Mouse (Mus musculus): ENCODE measurements around the gene Miga2. TPM values are rescaled to one million over a fixed set of nuclear protein-coding genes. Genes with fewer than 3 reads are reported as not detected.

Miga2 gene
- polyA plus RNA-seq (2012), result 16.3 and 17.9 TPM in 2 replicates

DNA sequence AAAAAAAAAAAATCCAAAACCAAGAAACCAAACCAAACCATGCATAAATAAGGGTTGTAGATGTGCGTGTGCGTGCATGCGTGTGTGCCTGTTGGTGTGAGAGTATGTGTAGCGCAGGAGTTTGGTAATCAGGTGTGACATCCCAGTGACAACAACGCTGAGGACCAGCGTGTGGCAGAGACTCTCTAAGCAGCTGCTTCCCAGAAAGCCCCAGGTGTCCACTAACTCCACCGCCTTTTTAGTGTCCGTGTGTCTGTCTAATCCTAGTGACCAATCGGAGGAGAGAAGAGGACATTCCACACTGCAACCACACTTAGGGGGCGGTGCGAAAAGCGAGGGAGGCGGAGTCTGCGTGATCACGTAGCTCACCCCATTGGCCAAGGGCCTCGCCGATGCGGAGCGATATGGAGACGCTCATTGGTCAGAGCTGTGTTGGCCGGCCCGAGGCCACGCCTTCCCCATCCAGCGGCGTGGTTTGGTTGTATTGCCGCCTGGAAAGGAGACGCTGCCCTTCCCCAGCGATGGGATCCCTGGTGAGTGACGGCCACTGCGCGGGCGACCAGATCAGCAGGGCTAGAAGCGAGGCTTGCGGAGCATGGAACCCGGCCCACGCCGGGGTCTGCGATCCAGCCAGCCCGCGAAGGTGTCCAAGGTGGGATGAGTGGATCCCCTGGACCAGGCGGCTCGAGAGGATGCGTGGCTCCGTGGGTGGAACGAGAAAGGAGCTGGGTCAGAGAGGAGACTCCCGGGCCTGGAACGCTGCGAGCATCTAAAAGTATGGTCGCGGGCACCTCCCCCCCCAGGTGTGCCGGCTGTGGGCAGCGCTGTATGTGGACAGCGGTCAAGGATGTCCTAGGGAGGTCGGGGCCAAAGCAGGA, at the start of gene Miga2:
Miga2 (plus strand) TSS at position 461 of the 878 bp plus-strand sequence.
- TF ChIP-seq GATA1 (IDR thresholded peaks at IDR 0.05; ENCODE audit: low read length), result no peak

DNA sequence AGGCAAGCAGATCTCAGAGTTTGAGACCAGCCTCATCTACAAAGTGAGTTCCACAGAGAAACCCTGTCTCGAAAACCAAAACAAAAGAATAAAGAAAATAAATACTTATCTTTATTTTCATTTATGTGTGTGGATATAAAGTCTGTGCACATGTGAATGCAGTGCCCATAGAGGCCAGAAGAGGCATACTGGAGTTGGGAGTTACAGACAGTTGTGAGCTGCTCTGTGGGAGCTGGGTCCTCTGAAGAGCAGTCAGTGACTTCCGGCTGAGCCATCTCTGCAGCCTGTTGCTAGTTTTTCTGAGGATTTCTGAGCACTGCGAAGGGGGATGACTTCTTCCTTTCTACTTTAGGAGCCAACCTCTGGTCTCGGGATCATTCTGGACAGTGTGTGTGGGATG, 47.9 kb upstream of the Miga2 start:
- TF ChIP-seq GATA1 (IDR thresholded peaks at IDR 0.05; ENCODE audit: low read length), result no peak

DNA sequence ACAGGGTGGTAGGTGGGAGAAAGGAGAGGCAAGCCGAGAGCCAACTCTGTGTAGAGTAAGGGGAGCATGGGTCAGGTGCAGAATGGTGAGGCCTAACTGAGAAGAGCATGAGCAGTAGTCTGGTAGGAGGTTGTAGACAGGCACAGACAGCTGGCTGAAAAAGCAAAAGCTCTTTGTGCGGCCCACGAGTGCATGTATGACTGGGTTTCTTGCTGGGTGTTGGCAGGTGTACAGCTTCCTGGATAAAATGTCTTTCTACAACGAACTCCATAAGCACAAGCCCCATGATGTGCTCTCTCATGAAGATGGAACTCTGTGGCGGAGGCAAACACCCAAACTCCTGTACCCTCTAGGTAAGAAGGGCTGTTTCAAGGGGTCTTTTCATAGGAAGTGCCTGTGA, 47.1 kb upstream of the Miga2 start:
- no peak for TF ChIP-seq GATA1 (IDR thresholded peaks at IDR 0.05; ENCODE audit: low read length)

DNA sequence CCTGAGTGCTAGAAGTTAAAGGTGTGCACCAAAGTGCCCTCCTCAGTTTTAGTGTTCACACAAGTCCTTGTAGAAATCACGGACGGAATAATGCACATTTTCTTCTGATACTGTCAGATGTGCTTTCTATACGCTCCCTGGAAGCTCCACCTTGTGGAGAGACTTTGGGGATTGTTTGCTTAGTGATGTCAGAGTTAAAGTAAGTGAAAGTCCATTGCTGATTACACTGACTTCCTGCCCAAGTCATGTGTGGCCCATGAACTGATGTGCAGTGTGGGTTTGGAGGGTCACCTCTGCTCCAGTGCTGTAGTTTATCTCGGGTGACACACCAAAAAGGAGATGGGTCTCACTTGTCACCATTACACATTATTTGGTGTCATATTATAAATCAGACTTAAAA, 44.8 kb upstream of the Miga2 start:
- no peak for TF ChIP-seq GATA1 (IDR thresholded peaks at IDR 0.05; ENCODE audit: low read length)

DNA sequence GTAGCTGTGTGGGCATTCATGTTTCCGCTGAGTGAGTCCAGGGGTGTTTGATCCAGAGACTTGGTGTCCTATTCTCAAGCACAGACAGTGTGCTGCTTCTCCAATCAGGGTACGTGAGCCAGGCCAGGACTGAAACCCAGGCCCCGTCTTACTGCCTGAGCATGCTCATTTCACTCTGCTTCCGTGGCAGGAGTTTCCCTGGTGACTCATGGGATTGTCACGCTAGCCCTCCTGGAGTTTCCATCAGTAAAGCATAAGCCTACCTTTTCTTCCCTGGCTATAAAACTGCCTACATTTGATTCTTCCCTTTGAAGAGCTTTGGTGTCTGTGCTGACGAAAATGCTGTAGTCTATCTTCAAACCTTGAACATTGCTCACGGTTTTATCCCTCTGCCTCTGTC, 40.9 kb upstream of the Miga2 start:
- TF ChIP-seq GATA1 (IDR thresholded peaks at IDR 0.05; ENCODE audit: low read length), result no peak

DNA sequence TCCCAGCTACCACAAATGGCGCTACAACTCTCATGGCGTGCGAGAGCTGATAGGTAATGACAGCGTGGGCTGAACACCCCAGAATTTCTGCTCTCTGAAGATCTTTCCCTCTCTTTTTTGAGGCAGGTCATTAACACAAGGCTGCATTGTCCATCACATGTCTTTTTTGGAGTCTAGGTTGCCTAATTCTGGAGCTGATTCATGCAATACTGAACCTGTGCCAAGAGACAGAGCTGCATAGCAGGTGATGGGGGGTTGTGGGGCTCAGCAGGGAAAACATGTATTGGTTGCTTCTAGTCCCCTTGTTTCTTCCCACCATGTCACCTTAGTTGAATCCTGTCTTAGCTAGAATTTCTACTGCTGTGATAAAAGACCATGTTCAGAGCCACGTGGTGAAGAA, 38.7 kb upstream of the Miga2 start:
- TF ChIP-seq GATA1 (IDR thresholded peaks at IDR 0.05; ENCODE audit: low read length), result no peak

DNA sequence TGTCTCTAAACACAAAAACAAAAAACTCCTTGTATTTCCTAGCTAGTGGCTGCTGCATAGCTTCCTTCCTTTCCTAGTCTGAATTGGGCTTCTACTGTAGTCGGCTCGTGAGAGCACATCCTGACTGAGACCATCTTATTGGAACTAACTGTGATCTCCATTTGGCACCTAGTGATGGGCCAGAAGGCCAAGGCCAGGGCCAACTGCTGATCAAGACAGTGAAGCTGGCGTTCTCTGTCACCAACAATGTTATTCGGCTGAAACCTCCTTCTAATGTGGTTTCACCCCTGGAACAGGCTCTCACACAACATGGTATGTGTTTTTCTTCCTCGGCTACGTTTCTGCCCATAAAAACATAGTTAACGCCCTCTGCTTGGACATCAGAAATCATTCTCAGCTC, 36.8 kb upstream of the Miga2 start:
- TF ChIP-seq GATA1 (IDR thresholded peaks at IDR 0.05; ENCODE audit: low read length), result no peak

DNA sequence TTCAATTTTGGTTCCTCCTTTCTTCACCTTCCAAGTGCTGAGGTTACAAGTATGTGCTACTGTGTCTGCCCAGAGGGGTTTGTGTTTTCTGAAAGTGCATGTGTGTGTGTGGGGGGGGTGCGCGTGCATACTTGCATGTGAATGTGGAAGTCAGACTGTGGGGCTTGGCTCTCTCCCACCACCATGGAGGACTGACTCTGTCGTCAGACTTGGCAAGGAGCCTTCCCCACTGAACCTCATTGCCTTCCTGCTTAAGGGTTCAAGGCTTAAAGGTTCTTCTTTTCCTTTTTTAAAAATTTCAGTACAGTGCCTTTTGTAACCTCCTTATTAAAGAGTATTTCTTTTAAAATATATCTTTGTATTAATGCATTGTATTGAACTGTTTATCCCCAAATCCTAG, 35.2 kb upstream of the Miga2 start:
- TF ChIP-seq GATA1 (IDR thresholded peaks at IDR 0.05; ENCODE audit: low read length), result no peak

DNA sequence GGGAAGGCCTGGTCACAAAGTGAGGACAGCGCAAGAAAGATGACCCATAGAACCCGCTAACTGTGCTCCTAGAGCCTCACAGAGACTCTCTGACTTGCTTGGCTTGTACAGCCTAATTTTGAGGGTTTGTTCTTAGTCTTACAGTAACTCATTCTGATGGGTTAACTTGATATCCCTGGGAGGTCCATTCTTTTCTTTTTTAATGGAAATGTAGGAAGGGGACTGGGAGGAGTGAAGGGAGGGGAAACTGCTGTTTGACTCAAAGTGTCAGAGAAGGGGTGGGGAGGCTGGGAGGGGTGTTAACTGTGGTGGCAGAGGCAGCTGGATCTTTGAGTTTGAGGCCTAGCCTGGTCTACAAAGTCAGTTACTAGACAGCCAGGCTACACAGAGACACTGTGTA, 28.7 kb upstream of the Miga2 start:
- TF ChIP-seq GATA1 (IDR thresholded peaks at IDR 0.05; ENCODE audit: low read length), result no peak

DNA sequence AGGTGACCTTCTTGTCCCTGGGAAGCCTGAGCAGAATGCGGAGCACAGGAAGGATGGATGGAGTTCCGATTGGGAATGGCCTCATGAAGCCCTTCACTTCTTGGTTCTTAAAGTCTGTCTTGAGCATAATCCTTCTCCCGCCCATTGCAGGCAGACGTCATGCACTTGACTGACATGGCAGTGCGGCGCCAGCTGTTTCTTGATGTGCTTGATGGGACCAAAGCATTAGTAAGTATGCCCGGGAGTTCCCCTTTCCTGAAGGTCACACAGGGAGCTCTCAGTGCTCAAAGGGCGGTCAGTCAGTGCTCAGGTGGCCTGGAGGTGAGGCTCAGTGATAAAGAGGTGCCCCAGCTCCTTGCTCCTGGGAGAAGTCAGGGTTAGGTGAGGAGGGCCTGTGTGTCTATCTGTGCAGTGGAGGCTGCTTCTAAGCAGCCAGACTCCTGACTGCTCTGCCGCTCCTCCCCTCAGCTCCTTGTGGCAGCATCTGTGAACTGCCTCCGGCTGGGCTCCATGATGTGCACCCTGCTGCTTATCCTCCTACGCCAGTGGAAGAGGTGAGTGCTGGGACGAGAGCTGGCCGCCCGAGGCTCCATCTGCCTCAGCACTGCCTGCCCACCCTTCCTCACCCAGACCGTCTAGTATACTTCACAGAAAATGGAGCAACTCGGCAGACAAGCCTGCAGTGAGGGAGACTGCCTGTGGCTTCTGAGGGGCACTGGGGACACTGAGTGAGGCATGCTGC, 27.7 kb upstream of the Miga2 start:
- no peak for TF ChIP-seq GATA1 (IDR thresholded peaks at IDR 0.05; ENCODE audit: low read length)

DNA sequence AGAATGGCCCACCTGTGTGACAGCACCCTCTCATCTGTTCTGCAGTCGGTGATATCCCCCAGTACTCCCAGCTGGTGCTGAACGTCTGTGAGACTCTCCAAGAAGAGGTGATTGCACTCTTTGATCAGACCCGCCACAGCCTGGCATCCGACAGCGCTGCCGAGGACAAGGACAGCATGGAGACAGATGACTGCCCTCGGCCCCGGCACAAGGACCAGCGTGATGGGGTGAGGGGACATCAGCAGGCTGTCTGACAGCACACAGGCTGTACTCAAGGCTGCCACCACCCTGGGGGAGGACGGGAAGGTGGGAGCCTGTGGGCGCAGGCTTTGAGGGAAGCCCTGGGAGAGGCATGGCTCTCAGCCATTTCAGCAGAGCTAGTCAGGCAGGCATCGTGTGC, 26.9 kb upstream of the Miga2 start:
- no peak for TF ChIP-seq GATA1 (IDR thresholded peaks at IDR 0.05; ENCODE audit: low read length)

DNA sequence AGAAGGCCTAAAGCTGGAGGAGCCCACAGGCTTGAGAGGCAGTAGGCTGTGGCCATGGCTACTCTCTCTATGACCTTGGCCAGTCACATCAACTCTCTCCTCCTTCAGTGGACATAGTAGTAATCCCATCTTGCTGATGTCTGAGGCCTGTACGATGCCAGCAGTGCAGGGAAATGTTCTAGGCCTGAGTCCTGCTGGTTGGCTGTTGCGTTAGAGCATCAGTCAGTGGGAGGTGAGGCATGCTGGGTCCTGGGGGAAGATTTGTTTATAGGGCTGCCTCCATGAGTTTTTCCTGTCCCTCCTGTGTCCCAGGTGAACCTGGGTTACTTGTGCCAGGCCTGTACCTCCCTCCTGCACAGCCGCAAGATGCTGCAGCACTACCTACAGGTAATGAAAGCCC, 22.0 kb upstream of the Miga2 start:
- no peak for TF ChIP-seq GATA1 (IDR thresholded peaks at IDR 0.05; ENCODE audit: low read length)

DNA sequence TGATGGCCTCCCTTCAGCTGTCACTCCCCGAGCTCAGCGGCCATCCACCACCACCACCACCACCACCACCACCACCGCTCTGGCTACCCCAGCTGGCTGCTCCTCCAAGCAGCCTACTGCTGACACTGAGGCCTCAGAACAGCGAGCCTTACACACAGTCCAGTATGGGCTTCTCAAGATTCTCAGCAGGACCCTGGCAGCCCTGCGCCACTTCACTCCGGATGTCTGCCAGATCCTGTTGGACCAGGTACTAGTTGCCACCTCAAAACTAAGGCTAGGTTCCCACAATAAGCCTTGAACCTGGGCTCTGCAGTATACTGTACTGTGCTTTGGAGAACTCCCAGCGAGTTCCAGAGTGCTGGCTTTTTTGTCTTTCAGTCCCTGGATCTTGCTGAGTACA, 21.5 kb upstream of the Miga2 start:
- no peak for TF ChIP-seq GATA1 (IDR thresholded peaks at IDR 0.05; ENCODE audit: low read length)

DNA sequence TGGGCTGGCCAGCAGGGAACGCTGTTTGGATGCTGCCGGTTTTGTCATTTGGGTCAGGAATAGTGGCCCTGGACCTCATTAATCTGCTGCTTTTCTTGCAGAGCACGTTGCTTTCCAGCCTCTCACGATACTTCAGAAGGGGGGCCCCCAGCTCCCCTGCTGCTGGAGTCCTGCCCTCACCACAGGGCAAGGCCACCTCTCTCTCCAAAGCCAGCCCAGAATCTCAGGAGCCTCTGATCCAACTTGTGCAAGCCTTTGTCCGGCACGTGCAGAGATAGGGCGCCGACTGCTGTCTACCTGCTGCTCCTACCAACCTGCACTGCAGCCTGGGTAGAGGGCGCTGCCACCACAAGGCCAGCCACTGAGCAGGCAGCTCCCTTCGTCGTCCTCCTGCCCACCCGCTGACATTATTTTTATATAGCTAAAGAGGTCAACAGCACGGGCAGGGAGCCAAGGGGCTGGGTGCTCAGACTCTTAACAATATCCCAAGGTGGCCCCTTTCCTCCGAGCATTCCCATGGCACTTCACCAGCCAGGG, 20.4 kb upstream of the Miga2 start:
- TF ChIP-seq GATA1 (IDR thresholded peaks at IDR 0.05; ENCODE audit: low read length), result no peak

DNA sequence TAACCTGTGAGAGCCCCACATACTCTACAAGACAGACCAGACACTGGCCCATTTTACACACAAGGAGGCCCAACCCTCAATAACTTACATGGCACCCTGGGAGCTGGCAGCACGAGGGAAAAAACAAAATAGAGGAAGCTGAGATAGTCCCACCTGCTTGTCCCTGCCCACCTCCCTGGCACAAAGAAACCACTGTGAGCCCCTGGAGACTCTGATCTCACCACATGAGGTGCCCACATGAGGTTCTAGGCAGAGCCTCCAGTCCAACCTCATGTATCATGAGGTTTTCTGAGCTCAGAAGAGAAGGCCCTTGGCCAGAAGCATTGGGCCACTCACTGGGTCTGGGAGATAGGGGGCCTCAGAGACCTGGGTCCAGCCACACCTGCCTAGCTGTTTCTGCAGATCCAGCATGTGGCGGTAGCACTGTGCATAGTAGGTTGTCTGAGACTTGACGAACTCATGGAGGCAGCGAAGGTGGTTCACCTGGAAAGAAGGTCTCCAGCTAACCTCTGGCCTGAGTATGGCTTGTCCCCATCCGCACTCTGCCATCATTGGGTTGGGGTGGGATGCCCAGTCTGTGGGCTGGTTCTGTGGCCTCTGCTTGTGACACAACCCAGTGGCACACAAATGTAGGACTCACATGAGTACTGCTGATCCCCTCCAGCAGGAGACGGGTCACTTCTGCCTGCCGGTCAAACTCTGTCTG, 17.9 kb upstream of the Miga2 start:
- no peak for TF ChIP-seq GATA1 (IDR thresholded peaks at IDR 0.05; ENCODE audit: low read length)

DNA sequence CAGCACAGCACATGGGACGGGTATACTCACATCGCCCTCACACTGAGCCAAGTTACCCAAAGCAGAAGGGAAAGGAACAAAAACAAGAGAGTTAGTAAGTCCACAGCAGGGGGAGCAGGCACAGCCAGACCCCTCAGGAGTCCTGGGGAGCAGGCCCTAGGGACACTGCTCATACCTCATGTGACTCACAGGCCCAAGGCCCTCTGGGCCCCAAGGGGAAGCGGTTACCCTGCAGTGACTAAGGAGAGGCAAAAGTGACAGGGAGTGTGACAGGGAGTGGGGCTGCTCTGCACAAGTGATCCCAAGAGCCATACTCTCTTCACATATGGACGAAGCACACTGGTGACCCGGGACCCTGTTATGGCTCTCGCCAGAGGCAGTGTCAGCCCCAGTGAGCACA, 14.8 kb upstream of the Miga2 start:
- no peak for TF ChIP-seq GATA1 (IDR thresholded peaks at IDR 0.05; ENCODE audit: low read length)

Measured in G1E-ER4 (cell line).